Mouse (Mus musculus): Measurements from ENCODE around the gene Rpl21.

Gene Rpl21

DNA sequence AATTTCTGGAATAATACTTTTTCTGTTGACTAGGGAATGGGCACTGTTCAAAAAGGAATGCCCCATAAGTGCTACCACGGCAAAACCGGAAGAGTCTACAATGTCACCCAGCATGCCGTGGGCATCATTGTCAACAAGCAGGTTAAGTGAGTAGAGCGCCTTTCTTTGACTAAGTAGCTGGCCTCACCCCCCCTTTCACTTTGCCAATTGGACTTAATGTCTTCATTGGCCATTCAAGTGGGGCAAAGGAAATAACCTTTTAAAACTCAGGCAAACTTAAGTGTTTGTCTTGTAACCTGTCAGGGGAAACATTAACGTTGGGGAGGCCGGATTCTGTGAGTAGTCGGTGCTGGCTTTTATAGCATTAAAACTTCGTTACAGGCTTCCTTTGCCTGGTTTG is 2.3 kb downstream of the Rpl21 start:
- no peak for DNase-seq

- DNase-seq, result no peak
Observed at GRCm38 (mm10) chr5:146837967-146838720, 5.5 kb downstream of the Rpl21 start.

GRCm38 (mm10) chr5:146838836-146839648 is 6.4 kb downstream of the Rpl21 start:
- no peak for DNase-seq

GRCm38 (mm10) chr5:146839760-146840159 is 7.1 kb downstream of the Rpl21 start:
- no peak for DNase-seq

DNA sequence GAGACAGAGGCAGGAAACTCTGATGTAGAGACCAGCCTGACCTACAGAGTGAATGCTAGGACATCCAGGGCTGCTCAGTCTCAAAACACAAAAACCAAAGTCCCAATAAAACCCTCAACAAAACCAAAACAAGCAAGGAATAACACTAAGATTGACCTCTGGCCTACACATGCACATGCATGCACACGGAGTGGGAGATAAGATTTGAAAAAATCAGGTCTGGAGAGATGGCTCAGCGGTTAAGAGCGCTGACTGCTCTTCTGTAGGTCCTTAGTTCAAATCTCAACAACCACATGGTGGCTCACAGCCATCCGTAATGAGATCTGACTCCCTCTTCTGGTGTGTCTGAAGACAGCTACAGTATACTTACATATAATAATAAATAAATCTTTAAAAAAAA is 7.7 kb downstream of the Rpl21 start:
- DNase-seq, result no peak

DNA sequence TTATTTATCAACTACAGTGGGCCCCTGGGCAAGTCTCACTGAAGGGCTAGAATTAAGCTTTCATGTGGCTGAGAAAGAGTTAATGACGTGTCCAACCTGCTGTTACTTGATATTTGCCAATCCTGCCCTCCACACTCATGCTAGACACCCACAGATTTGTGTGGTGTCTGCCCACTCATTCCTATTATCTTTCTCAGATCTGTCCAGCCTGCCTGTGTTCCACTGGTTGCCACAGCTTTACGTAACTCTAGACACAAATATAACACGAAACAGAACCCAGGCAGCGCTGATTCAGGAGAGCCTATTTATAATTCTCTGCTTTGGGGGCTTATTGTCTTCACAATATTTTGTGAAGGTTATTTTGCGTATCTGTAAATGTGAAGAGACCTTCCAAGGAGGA is 8.6 kb downstream of the Rpl21 start:
- DNase-seq, result no peak

DNA sequence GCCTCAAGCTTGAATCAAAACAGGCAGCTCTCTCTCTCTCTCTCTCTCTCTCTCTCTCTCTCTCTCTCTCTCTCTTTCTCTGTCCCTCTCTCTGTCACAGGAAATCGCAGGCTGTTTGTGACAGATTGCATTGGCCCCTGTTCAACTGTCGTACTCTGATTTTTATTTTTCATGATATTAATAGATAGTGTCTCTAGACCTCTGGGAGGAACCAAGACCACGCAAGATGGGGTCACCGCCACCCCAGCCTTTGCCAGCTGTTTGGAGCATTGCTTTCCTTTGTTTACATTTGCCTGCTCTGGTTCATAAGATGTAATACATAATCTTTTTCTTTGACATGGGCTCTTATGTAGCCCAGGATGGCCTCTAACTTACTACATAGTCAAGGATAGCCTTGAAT is 9.3 kb downstream of the Rpl21 start:
- no peak for DNase-seq

DNA sequence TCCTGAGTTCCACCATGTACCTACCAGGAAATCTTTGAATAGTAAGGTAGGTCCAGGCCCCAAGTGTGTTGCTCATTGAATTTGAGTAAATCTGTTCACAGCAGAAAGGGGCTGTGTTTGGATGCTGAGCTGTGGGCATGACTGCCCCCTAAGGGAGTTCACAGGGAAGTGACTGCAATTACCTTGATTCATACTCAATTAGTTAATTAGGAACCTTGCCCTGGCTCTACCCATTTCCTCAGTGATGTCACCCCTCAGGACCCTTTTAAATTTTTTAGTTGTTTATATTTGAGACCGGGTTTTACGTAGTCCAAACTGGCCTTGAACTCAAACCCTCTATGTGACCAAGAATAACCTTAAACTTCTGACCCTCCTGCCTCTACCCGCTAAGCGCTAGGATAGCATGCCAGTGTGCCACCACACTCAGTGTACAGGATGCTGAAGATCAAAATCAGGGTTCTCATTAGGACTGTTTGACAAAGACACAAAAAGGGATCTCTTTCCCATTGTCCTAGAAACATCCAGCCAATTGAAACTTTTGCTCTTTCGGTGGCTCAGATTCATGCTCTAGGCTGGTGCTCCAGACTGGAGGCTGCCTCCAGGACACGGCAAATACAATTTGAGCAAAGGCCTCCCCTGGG is 11.7 kb downstream of the Rpl21 start:
- DNase-seq, result peak in 1 of 2 experiments; percentile 38

DNA sequence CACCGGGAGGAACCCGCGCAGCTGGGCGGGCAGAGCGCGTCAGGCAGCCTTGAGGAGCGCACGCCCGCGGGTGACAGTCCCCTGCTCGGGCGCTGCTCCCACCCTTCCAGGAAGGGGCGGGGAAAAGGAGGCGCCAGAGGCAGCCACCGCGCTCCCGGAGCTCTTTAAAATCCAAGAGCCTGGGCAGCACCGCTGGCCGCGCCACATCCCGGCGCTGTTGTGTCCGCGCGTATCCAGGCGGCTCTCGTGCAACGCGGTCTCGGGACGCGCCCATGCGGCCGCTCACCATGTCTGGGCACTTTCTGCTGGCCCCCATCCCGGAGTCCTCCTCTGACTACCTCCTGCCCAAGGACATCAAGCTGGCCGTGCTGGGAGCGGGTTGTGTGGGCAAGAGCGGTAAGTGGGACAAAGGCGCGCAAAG is 12.3 kb downstream of the Rpl21 start, which contains the start of gene Rasl11a:
TSS of gene Rasl11a (plus strand) at position 127 of the 421 bp plus-strand sequence.
- DNase-seq, result peak; percentile 81 to 85

DNA sequence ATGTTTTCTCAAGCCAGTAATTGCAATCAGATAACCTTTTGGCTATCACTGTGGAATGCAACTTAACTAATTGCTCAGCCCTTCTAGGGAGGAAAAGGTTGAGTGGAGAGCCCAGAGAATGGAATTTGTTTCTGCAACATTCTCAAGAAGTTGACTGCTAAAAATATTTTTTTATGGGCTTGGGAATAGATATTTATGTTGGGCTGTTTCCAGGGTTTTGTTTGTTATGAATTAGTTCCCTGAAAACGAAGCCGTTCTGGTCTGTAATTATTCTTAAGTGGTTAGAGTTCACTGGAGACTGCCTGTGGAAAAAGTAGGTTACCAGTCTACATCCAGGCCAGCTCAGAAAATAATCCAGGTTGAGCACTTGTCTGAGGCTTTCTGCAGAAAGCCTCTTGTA is 13.8 kb downstream of the Rpl21 start:
- DNase-seq, result no peak

DNA sequence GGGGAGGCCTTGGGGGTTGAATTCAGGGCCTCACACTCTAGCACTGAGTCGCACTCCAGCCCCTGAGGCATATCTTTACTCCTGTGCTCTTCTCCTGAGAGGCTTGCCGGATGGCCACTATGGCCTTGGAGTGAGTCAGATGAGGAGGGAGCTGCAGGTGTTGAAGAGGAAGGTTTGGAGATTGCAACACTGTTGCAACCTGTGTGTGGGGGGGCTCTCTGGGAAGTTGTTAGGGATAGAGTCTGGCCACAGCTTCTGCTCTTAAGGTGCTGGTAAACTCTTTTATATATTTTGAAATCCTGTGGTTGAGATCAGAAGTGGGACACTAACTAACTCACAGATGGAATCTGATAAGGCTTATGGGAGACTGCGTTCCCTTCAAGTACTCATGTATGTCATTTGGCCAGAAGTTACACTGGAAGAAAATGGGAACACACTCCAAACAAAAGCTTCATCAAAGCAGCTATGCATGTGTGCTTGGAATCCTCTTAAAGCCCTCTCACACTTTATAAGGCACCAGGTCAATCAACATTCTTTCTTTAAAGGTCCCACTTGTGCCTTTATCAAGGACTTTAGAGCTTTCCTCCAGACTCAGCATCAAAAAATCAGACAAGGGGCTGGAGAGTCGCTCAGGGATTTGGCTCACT is 16.4 kb downstream of the Rpl21 start:
- DNase-seq, result no peak

- DNase-seq, result no peak
Observed at GRCm38 (mm10) chr5:146856106-146856505, 23.4 kb downstream of the Rpl21 start.

GRCm38 (mm10) chr5:146857620-146858019 is 24.9 kb downstream of the Rpl21 start:
- no peak for DNase-seq

GRCm38 (mm10) chr5:146858772-146859171 is 26.1 kb downstream of the Rpl21 start:
- DNase-seq, result no peak

- no peak for DNase-seq
Observed at GRCm38 (mm10) chr5:146859246-146859645, 26.6 kb downstream of the Rpl21 start.

DNA sequence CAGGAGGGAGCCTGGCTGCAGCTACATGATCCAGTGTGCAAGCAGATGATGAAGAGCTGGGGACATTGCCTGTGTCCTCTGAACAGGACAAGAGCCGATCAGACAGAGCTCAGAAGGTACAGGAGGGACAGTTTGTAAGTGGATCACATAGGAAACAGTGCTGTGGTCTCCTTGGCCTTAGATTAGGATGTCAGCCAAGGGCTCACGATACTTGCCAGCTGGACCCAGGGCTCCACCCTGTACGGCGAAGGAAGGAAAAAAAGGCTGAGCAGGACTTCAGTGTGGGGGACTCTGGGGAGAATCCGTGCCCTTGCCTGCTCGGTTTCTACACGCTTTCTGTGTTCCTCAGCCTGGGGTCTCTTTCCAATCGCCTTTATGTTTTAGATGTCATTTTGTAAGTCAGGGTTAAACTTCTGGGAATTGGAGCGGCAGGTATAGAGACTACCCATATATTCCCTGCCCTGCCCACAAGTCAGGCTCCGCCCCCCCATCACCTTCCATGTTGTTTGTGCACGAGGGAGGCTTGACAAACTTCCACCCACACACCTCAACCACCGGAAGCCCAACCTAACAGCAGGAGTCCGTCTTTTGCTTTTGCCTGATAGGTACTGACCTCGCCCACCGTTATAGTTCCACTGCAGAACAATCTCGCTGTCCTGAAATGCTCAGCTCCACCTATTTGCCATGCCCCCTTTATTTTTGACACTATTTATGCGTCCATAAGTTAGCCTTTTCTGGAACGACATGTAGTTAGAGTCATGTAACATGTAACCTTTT is 27.7 kb downstream of the Rpl21 start:
- peak; percentile 56 for DNase-seq

DNA sequence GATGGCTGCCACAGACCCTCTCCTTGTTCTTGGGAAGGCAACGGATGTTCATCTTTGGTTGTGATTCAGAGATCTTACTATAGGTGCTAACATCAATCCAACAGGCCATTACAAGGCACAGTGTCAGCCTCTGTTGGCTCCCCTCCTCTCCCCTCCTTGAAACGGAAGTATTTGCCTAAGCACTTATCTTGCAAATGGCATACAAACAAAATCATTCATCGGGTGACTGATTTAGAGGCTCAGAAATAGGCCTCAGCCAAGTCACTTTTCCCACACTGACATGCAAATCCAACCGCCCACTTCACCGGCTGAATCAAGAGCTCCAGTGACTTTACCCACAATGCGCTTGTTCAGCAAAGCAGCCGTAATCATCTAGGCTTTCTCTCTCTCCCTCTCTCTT is 28.9 kb downstream of the Rpl21 start:
- no peak for DNase-seq

DNA sequence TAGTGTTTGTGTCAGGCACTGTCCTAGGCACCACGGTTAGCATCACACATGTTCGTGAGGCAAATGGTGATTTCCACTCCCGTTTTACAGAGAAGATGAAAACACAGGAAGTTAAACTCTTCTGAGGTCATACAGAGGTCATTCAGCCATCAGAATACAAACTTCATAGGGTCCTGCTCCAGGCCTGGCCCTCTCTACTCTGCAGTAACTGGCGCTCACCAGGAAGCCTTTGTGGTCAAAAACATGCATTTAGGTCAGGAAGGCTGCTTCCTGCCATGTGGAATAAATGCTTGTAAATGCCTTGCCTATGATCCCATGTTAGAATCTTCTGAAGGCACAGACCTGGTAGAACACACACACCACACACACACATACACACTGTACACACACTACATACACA is 32.8 kb downstream of the Rpl21 start:
- no peak for DNase-seq

- no peak for DNase-seq
Observed at GRCm38 (mm10) chr5:146866277-146866676, 33.6 kb downstream of the Rpl21 start.

GRCm38 (mm10) chr5:146867246-146867945 is 34.7 kb downstream of the Rpl21 start:
- DNase-seq, result peak; percentile 64 to 68

GRCm38 (mm10) chr5:146867946-146868314 is 35.2 kb downstream of the Rpl21 start:
- DNase-seq, result no peak
